Mouse (Mus musculus) embryo, embryonic 11 days (tissue): ENCODE measurements around the gene 1700012P22Rik.

Experiments used
- DNase-seq: peaks from one replicate; pipeline ENCODE4 v3.0.0-alpha.2; 2015

1700012P22Rik gene

DNA sequence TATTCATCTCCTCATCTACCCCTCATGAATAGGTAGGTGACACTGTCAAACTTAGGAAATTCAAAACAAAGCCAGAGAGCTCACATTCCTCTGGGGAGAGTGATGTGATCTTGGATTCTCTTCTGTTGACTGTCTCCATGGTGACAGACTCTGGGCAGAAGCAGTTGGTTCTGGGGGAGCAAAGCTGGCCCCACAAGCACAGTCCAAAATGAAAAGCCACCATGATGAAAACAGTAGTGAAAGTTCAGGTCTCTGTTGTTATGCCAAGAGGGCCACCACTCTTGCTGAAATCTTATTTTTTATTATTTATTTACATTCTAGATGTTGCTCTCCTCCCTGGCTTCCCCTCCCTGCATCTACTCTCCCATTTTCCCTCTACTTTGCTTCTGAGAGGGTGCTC is at the start of gene 1700012P22Rik:
Gene 1700012P22Rik (minus strand): TSS at position 101 of the 400 bp plus-strand sequence.
- DNase-seq = no peak

DNA sequence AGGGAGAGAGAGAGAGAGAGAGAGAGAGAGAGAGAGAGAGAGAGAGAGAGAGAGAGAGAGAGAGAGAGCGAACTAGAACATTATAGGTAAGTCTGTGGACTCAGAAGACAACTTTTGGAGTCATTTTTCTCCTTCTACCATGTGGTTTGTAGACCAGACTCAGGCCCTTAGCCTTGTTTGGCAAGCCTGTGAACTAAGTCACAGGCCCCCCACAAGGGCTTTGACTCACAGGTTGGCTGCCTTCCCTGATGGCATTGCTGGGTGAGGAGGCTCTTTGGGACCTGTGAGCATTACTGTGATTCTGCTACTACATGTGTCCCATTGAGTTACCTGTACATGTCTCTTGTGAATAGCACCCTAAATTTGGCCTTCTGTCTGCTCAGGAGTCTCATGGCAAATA is 29.5 kb upstream of the 1700012P22Rik start:
- DNase-seq = no peak

DNA sequence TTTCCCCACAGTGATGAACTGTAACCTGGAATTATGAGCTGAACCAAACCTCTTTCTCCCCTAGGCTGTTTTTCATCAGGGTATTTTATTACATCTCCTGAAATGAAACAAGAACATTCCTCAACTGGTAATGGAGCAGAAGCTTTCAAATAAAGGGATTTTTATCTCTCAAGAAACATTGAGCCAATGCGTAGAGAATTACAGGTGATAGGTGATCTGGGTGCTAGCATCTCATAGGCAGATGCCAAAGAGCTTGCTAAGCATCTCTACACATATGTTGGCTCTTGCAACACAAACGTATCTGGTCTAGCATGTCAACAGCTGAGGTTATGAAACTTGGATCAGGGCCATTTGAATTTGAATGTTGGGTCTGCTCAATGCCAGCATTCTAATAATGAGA is 26.6 kb upstream of the 1700012P22Rik start:
- DNase-seq = no peak

DNA sequence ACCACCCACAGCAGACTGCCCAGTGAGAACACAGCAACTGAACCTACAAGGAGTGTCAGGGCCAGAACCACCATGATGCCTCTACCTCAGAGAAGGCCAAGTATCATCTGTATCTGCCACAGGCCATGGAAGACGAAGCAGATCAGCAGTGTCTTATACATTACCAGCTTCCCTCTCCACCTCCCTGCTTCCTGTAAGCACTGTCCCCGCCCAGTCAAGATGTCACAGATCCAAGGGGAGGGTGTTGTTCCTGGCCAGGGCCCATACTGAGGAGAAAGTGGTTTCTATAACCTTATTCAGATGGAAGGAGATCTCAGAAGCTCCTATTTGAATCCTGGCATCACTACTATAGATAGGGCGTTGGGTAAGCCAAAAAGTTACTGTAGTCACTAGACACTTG is 25.1 kb upstream of the 1700012P22Rik start, which contains the start of gene Aadacl3:
Gene Aadacl3 (minus strand): TSS at position 101 of the 400 bp plus-strand sequence.
- no peak for DNase-seq

DNA sequence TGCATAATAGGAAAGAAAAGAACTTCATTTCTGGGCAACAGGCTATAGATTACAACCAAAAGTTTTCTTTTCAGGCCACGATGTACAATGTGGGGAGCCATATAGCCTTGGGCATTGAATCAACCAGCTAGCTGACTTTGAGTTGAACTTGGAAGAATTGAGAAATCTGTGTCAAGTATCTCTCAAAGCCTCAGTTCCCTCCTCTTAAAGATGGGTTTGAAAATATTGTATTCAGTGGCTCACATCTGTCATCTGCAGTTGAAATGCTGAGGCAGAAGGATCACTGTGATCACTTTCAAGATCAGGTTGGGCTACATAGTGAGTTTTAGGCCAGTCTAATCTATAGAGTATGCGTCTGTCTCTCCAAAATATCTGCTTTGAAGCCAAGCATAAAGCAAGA is 14.6 kb upstream of the 1700012P22Rik start, which contains the start of gene Gm9944:
Gene Gm9944 (minus strand): TSS at position 101 of the 400 bp plus-strand sequence.
- DNase-seq = no peak

DNA sequence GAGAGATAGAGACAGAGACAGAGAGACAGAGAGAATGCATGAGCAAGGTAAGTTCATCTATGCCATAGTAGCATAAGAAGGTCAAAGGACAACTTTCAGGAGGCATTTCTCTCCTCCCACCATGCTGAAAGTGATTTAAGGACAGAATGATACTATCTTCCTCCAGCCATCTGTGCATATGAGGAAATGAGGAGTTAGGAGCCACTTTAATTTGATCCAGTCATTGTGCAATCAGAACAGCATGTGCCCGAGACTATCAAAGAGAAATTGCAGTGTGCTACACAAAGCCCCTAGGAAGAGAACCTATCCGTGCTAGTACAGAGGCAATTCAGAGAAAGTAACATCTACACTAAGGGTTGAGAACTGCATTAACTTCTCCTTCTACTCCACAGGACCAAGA is 10.0 kb upstream of the 1700012P22Rik start:
- no peak for DNase-seq

DNA sequence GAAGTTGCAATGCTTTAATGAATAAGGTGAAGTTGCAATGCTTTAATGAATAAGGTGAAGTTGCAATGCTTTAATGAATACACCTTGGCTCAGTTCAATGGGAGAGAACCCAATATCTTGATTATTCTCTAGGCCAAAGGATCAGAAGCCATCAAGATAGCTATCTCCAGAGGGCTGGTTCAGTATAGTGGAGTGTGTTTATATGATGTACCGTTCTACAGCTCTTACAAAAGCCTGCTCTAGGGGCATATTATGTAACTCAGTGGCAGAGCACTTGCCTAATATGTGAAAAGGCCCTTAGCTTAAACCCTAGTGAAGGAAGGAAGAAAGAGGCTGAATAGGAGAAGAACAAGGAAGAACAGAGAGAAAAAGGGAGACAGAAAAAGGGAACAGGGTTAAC is 3.0 kb upstream of the 1700012P22Rik start:
- no peak for DNase-seq

DNA sequence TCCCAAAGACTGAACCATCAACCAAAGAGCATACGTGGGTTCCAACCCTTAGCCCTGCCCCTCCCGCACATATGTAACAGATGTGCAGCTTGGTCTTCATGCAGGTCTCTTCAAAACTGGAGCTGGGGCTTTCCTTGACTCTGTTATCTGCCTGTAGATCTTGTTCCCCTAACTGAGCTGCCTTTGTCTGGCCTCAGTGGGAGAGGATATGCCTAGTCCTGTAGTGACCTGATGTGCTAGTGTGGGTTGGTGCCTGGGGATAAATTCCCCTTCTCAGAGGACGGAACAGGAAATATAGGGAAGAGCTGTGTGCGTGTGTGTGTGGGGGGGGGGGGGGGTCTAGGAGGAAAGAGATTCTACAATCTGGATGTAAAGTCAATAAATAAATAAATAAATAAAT is 2.5 kb upstream of the 1700012P22Rik start:
- DNase-seq = no peak

DNA sequence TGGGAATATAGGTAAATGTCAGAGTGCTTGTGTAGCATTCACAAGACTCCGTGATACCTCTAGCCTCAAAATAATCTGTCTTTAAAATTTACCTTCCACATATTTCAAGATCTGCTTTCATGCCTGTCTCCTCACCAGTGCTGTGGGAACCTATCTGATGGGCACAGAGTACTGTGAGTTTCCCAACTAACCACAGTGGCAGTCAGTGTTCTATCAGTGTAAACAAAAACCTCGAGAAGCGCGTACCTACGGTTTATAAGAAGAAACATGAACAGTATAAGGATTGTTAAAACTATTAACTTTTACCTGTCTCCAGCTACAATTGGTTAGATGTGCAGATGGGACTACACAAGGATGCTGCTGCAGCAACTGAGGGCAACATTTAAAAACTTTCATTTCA is 5.4 kb downstream of the 1700012P22Rik start:
- no peak for DNase-seq

DNA sequence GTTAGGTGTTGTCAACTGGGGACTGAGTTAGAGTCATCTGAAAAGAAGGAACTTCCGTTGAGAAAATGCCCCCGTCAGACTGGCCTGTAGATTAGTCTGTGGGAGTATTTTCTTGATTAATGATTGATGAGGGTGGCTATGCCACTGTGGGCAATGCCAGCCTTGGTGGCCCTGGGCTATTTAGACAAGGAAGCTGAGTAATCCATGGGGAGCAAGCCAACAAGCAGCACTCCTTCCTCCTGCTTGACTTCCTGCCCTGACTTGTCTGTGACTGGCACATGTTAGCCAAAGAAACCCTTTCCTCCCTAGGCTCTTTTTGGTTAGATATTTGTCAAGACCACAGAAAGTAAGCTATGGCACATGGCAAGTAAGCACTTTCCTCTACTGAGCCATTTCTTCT is 7.8 kb downstream of the 1700012P22Rik start:
- DNase-seq = no peak

DNA sequence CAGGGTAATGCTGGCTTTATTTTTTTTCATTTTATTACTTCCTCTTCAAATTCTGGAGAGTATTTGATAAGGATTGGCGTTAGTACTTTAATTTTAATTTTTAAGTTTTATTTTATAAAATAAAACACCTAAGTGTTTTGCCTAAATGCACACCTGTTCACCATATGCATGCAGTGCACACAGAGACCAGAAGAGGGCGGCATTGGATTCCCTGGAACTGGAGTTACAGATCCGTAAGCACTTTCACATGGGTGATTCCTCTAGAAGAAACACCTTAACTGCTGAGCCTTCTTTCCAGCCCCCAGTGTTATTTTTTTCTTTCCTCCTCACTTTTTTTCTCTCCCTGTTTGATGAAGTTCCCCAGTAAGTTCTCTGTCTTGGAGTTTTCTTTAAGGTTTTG is 9.7 kb downstream of the 1700012P22Rik start:
- DNase-seq = no peak

DNA sequence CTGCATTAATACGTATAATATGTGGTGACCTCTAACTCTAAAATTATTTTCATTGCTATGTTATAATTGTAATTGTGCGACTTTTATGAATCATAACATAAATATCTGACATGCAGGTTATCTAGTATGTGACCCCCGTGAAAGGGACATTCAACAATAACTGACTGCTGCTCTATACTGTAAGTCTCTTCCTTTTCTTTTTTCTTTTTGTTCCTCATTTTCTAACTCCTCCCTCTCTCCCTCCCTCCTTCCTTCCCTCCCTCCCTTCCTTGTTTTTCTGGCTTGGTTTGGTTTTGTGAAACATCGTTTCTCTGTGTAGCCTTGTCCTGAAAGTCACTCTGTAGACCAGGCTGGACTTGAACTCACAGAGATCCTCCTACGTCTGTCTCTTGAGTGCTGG is 14.0 kb downstream of the 1700012P22Rik start:
- no peak for DNase-seq

DNA sequence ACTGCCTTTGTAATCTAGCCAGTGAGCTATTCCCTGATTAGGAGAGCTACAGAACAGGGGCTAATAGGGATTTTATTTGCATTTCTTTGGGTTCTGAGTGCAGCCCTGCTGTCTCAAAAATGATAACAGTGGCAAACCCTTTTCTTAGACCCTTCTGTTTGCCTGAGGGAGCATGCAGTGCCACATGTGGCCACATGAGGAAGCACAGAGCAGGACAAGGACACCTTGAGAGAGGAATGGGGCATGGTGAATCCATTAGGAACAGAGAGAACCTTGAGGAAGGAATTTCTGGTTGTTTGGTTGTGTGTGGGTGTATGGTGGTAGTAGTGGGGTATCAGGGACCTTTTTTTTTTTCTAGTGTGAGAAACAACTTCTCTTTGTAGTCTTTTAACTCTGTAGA is 17.9 kb downstream of the 1700012P22Rik start:
- DNase-seq = no peak

DNA sequence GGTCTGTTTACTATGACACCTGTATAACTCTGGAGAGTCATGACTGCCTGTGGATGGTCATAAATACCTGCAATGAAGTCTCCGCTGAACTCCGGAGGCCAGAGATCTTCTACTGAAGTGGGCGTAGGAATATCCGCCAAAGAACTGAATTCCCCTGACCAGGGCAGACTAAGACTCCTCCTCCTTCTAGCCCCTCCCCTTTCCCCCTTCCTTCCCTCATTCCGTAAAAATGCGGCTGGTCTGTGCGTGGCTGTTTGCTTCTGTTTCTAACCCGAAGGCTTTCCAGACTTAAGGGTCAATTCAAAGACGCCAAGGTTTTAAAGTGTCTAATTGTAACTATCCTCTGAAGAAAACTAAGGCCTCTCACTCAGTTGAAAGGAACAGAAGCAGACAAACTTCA is 30.3 kb downstream of the 1700012P22Rik start, which contains the start of gene Pramef12:
Gene Pramef12 (minus strand): TSS at position 175 of the 400 bp plus-strand sequence.
- DNase-seq = no peak

DNA sequence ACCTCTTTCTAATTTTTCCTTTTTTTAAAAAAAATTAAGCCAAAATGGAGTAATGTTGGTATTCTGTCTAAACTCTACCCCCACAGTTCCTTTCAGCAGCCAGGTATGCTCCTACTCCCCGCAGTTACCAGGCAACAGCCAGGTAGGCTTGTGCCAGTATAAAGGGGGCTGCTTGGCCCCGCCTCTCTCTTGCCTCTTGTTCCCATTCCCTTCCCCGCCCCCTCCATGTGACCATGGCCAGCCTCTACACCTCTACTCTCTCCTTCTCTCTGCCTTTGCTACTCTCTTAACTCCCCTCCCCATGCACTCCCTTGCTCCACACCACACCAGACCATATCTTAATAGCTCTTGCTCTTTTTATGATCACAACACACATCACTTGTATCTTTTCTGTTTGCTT is 32.3 kb downstream of the 1700012P22Rik start:
- no peak for DNase-seq

DNA sequence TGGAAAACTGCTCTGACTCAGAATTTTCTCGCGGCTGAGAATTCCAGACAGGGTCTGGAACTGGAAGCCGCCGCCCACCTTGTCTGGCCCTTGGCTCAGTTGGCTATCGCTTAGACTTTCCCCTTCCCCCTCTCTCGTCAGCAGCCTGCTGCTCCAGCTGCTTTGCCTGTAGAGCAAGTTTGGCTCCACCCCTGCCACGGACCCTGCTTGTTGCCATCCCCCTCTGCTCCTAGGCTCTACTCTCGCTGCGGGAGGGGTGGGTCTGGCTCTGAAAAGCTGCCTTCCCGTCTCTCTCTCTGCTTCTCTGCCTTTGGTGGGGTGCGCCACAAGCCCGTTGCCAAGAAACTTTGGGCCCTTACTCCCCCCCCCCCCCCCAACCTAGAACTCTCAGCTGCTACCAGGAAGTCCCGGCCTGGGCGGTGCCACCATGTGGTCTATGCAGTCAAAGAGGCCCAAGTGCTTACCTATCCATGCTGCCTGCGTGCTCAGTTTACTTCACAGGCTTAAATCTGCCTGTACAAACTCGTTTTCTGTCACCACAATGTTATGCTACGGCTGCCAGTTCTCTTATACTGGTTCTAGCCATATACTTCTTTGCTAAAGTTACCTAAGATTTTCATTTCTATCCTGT is 34.0 kb downstream of the 1700012P22Rik start:
- peak; percentile 72 for DNase-seq

DNA sequence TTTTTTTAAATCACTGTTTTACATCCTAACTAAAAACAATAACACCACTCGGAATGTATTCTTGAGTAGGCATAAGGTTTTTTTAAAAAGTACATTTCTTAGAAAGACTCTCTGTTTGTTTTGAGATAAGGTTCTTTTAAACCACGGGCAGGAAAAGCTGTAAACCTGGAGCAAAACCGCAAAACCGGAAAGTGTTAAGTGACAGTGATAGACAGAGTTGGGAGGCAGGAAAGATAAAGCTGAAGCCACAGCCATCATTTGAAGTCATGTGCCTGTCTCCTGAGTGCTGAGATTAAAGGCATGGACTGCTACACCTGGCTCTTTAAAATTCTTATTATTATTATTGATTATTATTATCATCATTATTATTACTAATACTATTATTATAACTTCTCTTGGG is 35.9 kb downstream of the 1700012P22Rik start:
- no peak for DNase-seq

DNA sequence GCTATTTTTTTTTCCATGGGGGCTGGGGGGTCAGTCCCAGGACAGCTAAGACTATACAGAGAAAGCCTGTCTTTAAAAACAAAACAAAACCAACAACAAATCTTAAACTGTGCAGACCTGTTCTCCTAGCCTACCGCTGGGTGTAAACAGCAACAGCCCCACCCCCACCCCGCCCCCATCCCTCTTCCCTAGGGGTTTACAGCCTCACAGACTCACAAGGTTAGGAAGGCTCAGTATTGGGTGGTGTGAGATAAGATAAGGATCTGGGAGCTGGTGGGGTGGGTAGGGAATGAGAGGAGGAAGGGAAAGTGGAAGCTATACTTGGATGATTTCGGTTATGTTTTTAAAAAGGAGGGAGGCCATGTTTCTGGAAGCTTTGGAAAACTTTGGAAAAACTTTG is 42.3 kb downstream of the 1700012P22Rik start:
- no peak for DNase-seq

DNA sequence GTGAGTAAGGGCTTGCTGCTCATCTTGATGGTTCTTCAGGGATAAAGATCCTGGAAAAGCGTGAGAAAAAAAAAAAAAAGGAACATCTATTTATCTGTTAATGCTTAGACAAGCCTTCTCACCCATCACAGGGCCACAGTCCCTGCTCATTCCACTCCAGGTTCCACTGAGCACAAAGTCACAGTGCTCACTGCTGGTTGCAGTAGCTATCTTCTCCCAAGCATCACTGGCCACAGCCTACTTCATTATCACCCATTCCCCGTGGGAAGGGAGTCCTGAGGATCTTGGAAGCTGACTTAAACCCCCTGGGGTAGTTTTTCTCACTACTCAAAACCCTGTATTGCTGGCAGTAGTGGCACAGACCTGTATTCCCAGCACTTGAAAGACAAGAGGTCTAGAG is 60.7 kb downstream of the 1700012P22Rik start, which contains the start of gene Pramef20:
Gene Pramef20 (minus strand): TSS at position 23 of the 400 bp plus-strand sequence.
- no peak for DNase-seq
